Comparison of ENCODE assay signal across 8 mouse cellular contexts in the genomic region with DNA sequence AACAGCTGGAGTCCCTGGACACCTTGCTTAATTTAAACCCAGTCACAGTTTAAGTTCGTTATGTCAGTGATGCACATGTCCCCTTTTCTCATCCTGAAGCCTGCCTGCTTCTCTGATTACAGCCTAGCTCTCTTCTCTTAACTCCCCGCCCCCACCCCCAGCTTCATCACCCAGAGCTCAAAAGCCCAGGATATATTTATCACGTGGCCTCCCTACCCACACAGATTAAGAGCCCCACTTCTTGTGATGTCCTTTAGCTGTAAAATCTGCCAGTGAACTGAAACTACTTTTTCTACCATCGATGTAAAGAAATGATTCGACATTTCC. TPM values are rescaled to one million over a fixed set of nuclear protein-coding genes. Genes with fewer than 3 reads are reported as not detected.
DNase-seq lines count a peak whose midpoint lies in the region; ATAC-seq lines count a peak whose summit lies in the region.

No protein-coding gene starts in this region.

- H3K9ac ChIP-seq in intestine, embryonic 15.5 days: peak overlapping the region; percentile 43
- peak overlapping the region; percentile 46 for H3K9ac ChIP-seq in neural tube, embryonic 12.5 days

- H3K4me2 ChIP-seq in intestine, embryonic 15.5 days (replicated peaks): peak overlapping the region; percentile 79
- H3K4me2 ChIP-seq in neural tube, embryonic 12.5 days (replicated peaks): peak overlapping the region; percentile 69

- WGBS in intestine, embryonic 15.5 days: 19% methylated on average over 5 of the region's 5 CpGs
- WGBS in neural tube, embryonic 12.5 days: 26% methylated on average over 5 of the region's 5 CpGs

- H3K27ac ChIP-seq in intestine, embryonic 15.5 days: peak overlapping the region; percentile 57
- H3K27ac ChIP-seq in neural tube, embryonic 12.5 days: peak overlapping the region; percentile 4; the same call in 1 of the 2 replicates

- ATAC-seq in intestine, embryonic 15.5 days: no peak
- no peak; the same call in 1 of the 2 replicates for ATAC-seq in neural tube, embryonic 12.5 days (ENCODE audit: low FRiP score, low read depth)

- peak overlapping the region; percentile 43 for H3K4me3 ChIP-seq in intestine, embryonic 15.5 days (replicated peaks)
- peak overlapping the region; percentile 93 for H3K4me3 ChIP-seq in neural tube, embryonic 12.5 days

- H3K4me1 ChIP-seq in intestine, embryonic 15.5 days (replicated peaks): no peaks in the 10 kb centered on the region
- peaks cover 9% of the 10 kb centered on the region; the same call in 1 of the 2 replicates for H3K4me1 ChIP-seq in neural tube, embryonic 12.5 days

- no peaks in the 10 kb centered on the region for H3K9me3 ChIP-seq in intestine, embryonic 15.5 days
- H3K9me3 ChIP-seq in neural tube, embryonic 12.5 days: no peaks in the 10 kb centered on the region

- intact Hi-C loops in left cerebral cortex, postnatal 4 days (cut with DNase I): loop anchor here (10.0 kb wide), 1 partner anchor 262 kb away; no protein-coding TSS in a partner anchor

- DNase-seq in adrenal gland, postnatal 14 days: peak; percentile 13
- DNase-seq in adrenal gland, adult 18-20 months (ENCODE audit: low spot score in 2 of 2): no peak
- DNase-seq in right cerebral cortex, adult 18-20 months: peak; percentile 32
- no peak for DNase-seq in right cerebral cortex, adult 2 months (ENCODE audit: low spot score in 2 of 2)
- no peak for DNase-seq in cerebellum, postnatal 25 days
- DNase-seq in left cerebral cortex, postnatal 4 days: no peak

- H3K36me3 ChIP-seq in intestine, embryonic 15.5 days: no peaks in the 10 kb centered on the region
- no peaks in the 10 kb centered on the region for H3K36me3 ChIP-seq in neural tube, embryonic 12.5 days

- H3K27me3 ChIP-seq in intestine, embryonic 15.5 days (replicated peaks): no peaks in the 10 kb centered on the region
- H3K27me3 ChIP-seq in neural tube, embryonic 12.5 days (replicated peaks): no peaks in the 10 kb centered on the region

RNA-seq across cellular contexts. Expression of gene Pja2, which starts 1.0 kb away (rescaled TPM):
- total RNA-seq in adrenal gland, postnatal 14 days (2021): 67.4 and 70.9 TPM in 2 replicates
- 10 to 100 TPM; 71.3 to 73.3 TPM for total RNA-seq in adrenal gland, adult 18-20 months (2021)
- 54.3 and 58.6 TPM in 2 replicates for polyA plus RNA-seq in intestine, embryonic 15.5 days (2015; fragmentation: Nextera tagmentation; extraction: Ambion mirVana)
- 105 and 113 TPM in 2 replicates for polyA plus RNA-seq in neural tube, embryonic 12.5 days (2016; fragmentation: Nextera tagmentation; extraction: Ambion mirVana)
- total RNA-seq in left cerebral cortex, postnatal 4 days (2021): 100 to 1,000 TPM; 296 to 298 TPM

Comparison
In these comparisons a context has a peak if more than half of its experiments do, and no peak if none do; other contexts are left out.
1. DNase-seq: peak in adrenal gland, postnatal 14 days (single experiment) and right cerebral cortex, adult 18-20 months (single experiment); none in adrenal gland, adult 18-20 months (0 of 2), right cerebral cortex, adult 2 months (0 of 2), cerebellum, postnatal 25 days (0 of 2) and left cerebral cortex, postnatal 4 days (single experiment).